Mouse (Mus musculus) lung, postnatal 0 days (tissue): ENCODE data around the gene Hist3h2a. TPM values are rescaled to one million over a fixed set of nuclear protein-coding genes. Genes with fewer than 3 reads are reported as not detected.

ENCODE experiments used
- ATAC-seq: fragments of 200-750 bp; cut with Nextera tagmentation; 2 replicates; pipeline ENCODE4 v1.8.0; 2017; ENCODE audit warnings: moderate library complexity
- DNase-seq: peaks from one replicate; pipeline ENCODE4 v3.0.0-alpha.2; 2016; ENCODE audit warnings: low spot score
- H3K27ac ChIP-seq: fragments of 300-500 bp; sonication (generic); 2 replicates; pipeline ENCODE4 v1.5.1; 2014; ENCODE audit warnings: antibody characterized with exemption, mild to moderate bottlenecking, low read length, mixed read lengths
- H3K27me3 ChIP-seq: fragments of 300-500 bp; sonication (generic); replicated peaks from 2 replicates; pipeline ENCODE4 v1.6.1; 2014; ENCODE audit warnings: low read length, mixed read lengths; ENCODE audit not compliant: insufficient read depth
- H3K36me3 ChIP-seq: fragments of 300-500 bp; sonication (generic); 2 replicates; pipeline ENCODE4 v1.6.1; 2014; ENCODE audit warnings: low read length, mixed read lengths; ENCODE audit not compliant: insufficient read depth
- H3K4me1 ChIP-seq: fragments of 300-500 bp; sonication (generic); 2 replicates; pipeline ENCODE4 v1.6.1; 2014; ENCODE audit warnings: antibody characterized with exemption, low read depth, low read length, mixed read lengths; ENCODE audit not compliant: insufficient read depth
- H3K4me2 ChIP-seq: fragments of 300-500 bp; sonication (generic); replicated peaks from 2 replicates; pipeline ENCODE4 v1.6.1; 2014; ENCODE audit warnings: low read depth, mild to moderate bottlenecking, low read length, moderate library complexity, mixed read lengths
- H3K4me3 ChIP-seq: fragments of 300-500 bp; sonication (generic); 2 replicates; pipeline ENCODE4 v1.5.1; 2014; ENCODE audit warnings: low read depth, low read length
- H3K9ac ChIP-seq: fragments of 300-500 bp; sonication (generic); replicated peaks from 2 replicates; pipeline ENCODE4 v1.6.1; 2014; ENCODE audit warnings: low read depth, mild to moderate bottlenecking
- H3K9me3 ChIP-seq: fragments of 300-500 bp; sonication (generic); 2 replicates; pipeline ENCODE4 v1.6.1; 2016; ENCODE audit warnings: low read length, mixed read lengths
- CTCF ChIP-seq: IDR thresholded peaks from 2 replicates; pipeline ENCODE4 v1.5.1; 2016; ENCODE audit warnings: antibody characterized with exemption, mild to moderate bottlenecking
- EP300 ChIP-seq: IDR thresholded peaks from 2 replicates; pipeline ENCODE4 v1.6.1; 2016; ENCODE audit warnings: antibody characterized with exemption, mild to moderate bottlenecking, control low read depth
- WGBS: fragments of 180-500 bp; shearing (Covaris S2); extraction: QIAGEN DNeasy Blood & Tissue Kit; methylation state at CpG from one replicate; pipeline ENCODE4 v1.1.7; 2014; 5-methylcytosine and 5-hydroxymethylcytosine counted together
- polyA plus RNA-seq: library from polyadenylated mRNA; unstranded; fragments of >200 nt; fragmentation: Nextera tagmentation; extraction: Ambion mirVana; gene quantifications from 2 replicates; pipeline ENCODE4 v1.2.1, GENCODE M21; 2015

Gene Hist3h2a
- polyA plus RNA-seq: 21.6 and 28.6 TPM in 2 replicates

DNA sequence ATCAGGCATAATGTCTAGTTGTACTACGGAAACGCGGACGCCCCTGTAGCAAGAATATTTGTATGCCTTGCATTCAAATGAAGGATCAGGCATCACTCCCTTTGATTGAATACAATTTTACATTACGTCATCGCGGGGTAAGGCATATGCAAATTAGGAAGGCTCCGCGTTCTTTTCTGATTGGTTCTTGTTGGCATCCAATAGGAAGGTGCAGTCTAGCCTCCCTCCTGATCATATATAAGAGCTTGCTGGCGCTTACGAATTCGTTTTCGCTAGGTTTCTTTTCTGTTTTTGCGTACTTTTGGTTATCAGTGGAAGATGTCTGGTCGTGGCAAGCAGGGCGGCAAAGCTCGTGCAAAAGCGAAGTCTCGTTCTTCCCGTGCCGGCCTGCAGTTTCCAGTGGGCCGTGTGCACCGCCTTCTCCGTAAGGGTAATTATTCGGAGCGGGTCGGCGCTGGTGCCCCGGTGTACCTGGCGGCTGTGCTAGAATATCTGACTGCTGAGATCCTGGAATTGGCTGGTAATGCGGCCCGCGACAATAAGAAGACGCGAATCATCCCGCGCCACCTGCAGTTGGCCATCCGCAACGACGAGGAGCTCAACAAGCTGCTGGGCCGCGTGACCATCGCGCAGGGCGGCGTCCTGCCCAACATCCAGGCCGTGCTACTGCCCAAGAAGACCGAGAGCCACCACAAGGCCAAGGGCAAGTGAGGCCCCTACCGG, at the start of gene Hist3h2a, which contains the start of gene Trim17:
Gene Hist3h2a (plus strand): TSS at position 266 of the 723 bp plus-strand sequence.
Gene Trim17 (plus strand): TSS at position 266 of the 723 bp plus-strand sequence.
- Histone ChIP-seq H3K4me1 (0 out of 2 replicates have a peak, but pooled peaks cover 10% of the 10 kb centered on the region), H3K36me3 (peaks cover 11% of the 10 kb centered on the region; the same call in 1 of the 2 replicates), H3K4me2 (peak within 1 kb of the TSS; percentile 70), H3K4me3 (peak within 1 kb of the TSS; percentile 62), H3K27me3 (peaks cover 3% of the 10 kb centered on the region; the same call in 1 of the 2 replicates), H3K9ac (peak within 1 kb of the TSS; percentile 69), H3K9me3 (no peaks in the 10 kb centered on the region), H3K27ac (peak within 1 kb of the TSS; percentile 97)
- ATAC-seq (peak; percentile 97), DNase-seq (peak; percentile 99)
- TF ChIP-seq EP300 (peak; percentile 73), CTCF (peak; percentile 79)
- under 1% methylated on average over 49 of the region's 49 CpGs for WGBS

GRCm38 (mm10) chr11:58904838-58905237, 49.6 kb upstream of the Hist3h2a start:
- 45% methylated on average over 6 of the region's 6 CpGs for WGBS
- ATAC-seq: peak; percentile 49
- Histone ChIP-seq H3K36me3 (peaks cover 4% of the 10 kb centered on the region; the same call in 1 of the 2 replicates), H3K4me2 (peak overlapping the region; percentile 66; the same call in 1 of the 2 replicates), H3K27me3 (no peaks in the 10 kb centered on the region), H3K4me3 (0 out of 2 replicates have a peak overlapping the region, but pooled peaks have one; percentile 54), H3K4me1 (peaks cover 3% of the 10 kb centered on the region; the same call in 1 of the 2 replicates), H3K27ac (no peak overlapping the region), H3K9me3 (no peaks in the 10 kb centered on the region), H3K9ac (no peak overlapping the region)
- TF ChIP-seq EP300: 0 out of 2 replicates have a peak, but pooled peaks have one; percentile 13
- no peak for TF ChIP-seq CTCF
- peak; percentile 84 for DNase-seq

DNA sequence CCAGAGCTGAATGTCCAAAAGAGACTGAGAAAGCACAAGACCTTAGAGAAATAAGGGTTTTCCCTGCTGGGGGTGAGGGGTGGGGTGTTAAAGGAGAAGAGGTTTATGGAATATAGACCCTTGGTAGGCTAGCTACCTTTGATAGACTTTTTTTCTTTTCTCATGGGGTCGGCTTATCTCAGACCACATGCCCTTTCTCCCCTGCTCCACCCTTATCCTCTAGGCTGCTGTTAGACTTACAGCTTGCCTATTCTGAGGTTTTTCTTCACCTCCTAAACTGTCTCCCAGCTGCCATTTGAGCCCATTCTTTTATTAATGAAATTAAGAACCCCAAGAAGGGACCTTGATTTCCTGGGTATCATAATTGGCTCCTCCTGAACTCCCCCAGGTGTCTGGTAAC, 40.7 kb upstream of the Hist3h2a start:
- no peak for TF ChIP-seq EP300
- Histone ChIP-seq H3K9ac (no peak overlapping the region), H3K4me2 (no peak overlapping the region), H3K4me3 (no peak overlapping the region), H3K27ac (no peak overlapping the region), H3K9me3 (no peaks in the 10 kb centered on the region), H3K27me3 (no peaks in the 10 kb centered on the region), H3K36me3 (no peaks in the 10 kb centered on the region), H3K4me1 (peaks cover 6% of the 10 kb centered on the region; the same call in 1 of the 2 replicates)
- DNase-seq (no peak), ATAC-seq (no peak)
- WGBS: 70% methylated on average over 1 of the region's 1 CpGs

DNA sequence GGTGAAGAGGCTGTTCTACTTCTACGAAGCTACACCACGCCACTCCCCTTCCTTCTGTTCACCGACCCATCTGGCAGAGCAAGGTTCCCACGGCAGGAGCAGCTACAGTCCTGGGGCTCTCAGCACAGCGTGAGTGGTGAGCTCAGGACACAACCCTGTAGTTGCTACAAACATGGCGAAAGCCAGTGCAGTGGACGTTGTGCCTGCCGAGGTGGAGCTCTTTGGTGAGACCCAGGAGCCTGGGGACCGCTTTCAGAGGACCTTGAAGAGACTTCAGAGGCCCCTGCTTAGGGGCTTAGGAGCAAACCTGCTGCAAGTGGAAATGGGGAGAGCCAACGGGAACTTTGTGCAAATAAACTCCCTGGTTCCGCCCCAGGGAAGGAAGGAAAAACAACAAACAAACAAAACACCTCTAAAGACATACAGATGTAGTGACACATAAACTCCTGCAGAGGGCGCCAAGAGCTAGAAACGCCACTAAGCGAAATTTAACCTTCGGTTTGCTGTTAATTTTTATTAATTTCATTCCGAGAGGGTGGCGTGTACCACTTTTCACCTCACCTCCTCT, 39.9 kb upstream of the Hist3h2a start:
- Histone ChIP-seq H3K4me3 (peak overlapping the region; percentile 39), H3K9me3 (no peaks in the 10 kb centered on the region), H3K27me3 (no peaks in the 10 kb centered on the region), H3K9ac (peak overlapping the region; percentile 48), H3K4me1 (peaks cover 6% of the 10 kb centered on the region; the same call in 1 of the 2 replicates), H3K27ac (0 out of 2 replicates have a peak overlapping the region, but pooled peaks have one; percentile 14), H3K36me3 (no peaks in the 10 kb centered on the region), H3K4me2 (peak overlapping the region; percentile 81)
- WGBS: 8% methylated on average over 17 of the region's 17 CpGs
- ATAC-seq (peak; percentile 59), DNase-seq (peak; percentile 79)
- TF ChIP-seq EP300 (no peak), CTCF (peak; percentile 78)

DNA sequence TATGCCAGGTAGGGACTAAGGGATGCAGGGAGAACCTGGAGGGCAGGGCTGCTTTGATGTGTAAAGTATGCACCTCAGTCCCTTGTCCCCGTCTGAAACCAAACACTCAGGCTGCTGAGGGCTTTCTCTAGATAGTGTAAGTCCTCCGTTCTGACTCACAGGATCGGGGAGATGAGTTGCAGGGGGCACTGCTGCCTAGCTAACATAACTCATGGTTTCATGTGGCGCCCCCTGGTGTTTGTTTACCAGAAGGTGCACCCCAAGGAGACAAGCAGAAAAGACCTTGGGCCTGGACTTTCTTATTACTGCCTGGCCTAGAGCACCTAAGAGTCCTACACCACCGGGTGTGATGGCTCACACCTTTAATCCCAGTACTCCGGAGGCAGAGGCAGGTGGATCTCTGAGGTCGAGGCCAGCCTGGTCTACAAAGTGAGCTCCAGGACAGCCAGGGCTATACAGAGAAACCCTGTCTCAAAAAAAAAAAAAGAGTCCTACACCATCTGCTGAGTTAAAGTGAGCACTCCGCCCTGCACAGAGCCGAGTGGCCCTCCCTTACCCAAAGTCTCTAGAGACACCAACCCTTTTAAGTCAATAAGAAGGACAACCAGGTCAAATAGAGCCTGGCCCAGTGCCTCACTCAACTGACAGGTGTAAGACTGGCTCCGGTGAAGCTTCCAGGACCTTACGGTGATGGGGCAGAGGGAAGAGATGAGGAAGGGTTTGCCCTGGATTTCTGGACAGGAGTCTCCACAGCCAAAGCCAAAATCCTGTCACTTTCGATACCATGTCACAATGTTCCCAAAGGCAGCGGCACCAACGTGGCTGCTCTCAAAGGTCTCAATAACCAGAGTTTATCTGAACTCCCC, 37.4 kb upstream of the Hist3h2a start:
- TF ChIP-seq EP300: no peak
- TF ChIP-seq CTCF: peak; percentile 79
- Histone ChIP-seq H3K9ac (no peak overlapping the region), H3K27ac (no peak overlapping the region), H3K4me2 (no peak overlapping the region), H3K4me1 (peaks cover 6% of the 10 kb centered on the region; the same call in 1 of the 2 replicates), H3K27me3 (no peaks in the 10 kb centered on the region), H3K9me3 (no peaks in the 10 kb centered on the region), H3K4me3 (no peak overlapping the region), H3K36me3 (no peaks in the 10 kb centered on the region)
- DNase-seq: peak; percentile 79
- 45% methylated on average over 14 of the region's 14 CpGs for WGBS
- peak; percentile 77 for ATAC-seq
